Mouse (Mus musculus) midbrain, embryonic 11.5 days (tissue): ENCODE measurements at regions not wholly inside any gene's neighbourhood (a gene's known extent, or its start where the extent isn't known, plus 50 kb on each side); places are given as distances from the start of the nearest gene placed in this dataset.

Experiments
- ATAC-seq: fragments of 200-750 bp; cut with Nextera tagmentation; 2 replicates; pipeline ENCODE4 v1.8.0; 2017; ENCODE audit warnings: moderate TSS enrichment, moderate library complexity; ENCODE audit not compliant: low FRiP score
- DNase-seq: peaks from one replicate; pipeline ENCODE4 v3.0.0; 2015; ENCODE audit warnings: low spot score; ENCODE audit errors: missing footprints
- H3K27ac ChIP-seq: fragments of 300-500 bp; sonication (generic); 2 replicates; pipeline ENCODE4 v1.5.1; 2014; ENCODE audit warnings: low read depth, low read length
- H3K27me3 ChIP-seq: fragments of 300-500 bp; sonication (generic); 2 replicates; pipeline ENCODE4 v1.6.1; 2014; ENCODE audit warnings: mild to moderate bottlenecking, low read length, moderate library complexity, mixed read lengths; ENCODE audit not compliant: control insufficient read depth, insufficient read depth
- H3K36me3 ChIP-seq: fragments of 300-500 bp; sonication (generic); 2 replicates; pipeline ENCODE4 v1.6.1; 2014; ENCODE audit warnings: mild to moderate bottlenecking, low read length, moderate library complexity, mixed read lengths; ENCODE audit not compliant: control insufficient read depth, insufficient read depth
- H3K4me1 ChIP-seq: fragments of 300-500 bp; sonication (generic); 2 replicates; pipeline ENCODE4 v1.6.1; 2014; ENCODE audit warnings: low read length; ENCODE audit not compliant: control insufficient read depth, insufficient read depth
- H3K4me2 ChIP-seq: fragments of 300-500 bp; sonication (generic); 2 replicates; pipeline ENCODE4 v1.6.1; 2014; ENCODE audit warnings: mild to moderate bottlenecking, moderate library complexity
- H3K4me3 ChIP-seq: fragments of 300-500 bp; sonication (generic); 2 replicates; pipeline ENCODE4 v1.5.1; 2014; ENCODE audit warnings: low read depth, low read length
- H3K9ac ChIP-seq: fragments of 300-500 bp; sonication (generic); 2 replicates; pipeline ENCODE4 v1.6.1; 2014; ENCODE audit warnings: low read length
- H3K9me3 ChIP-seq: fragments of 300-500 bp; sonication (generic); 2 replicates; pipeline ENCODE4 v1.6.1; 2016; ENCODE audit warnings: low read length; ENCODE audit not compliant: control insufficient read depth
- WGBS: fragments of 180-500 bp; shearing (Covaris S2); extraction: QIAGEN DNeasy Blood & Tissue Kit; methylation state at CpG from one replicate; pipeline ENCODE4 v1.1.7; 2014; 5-methylcytosine and 5-hydroxymethylcytosine counted together

DNA sequence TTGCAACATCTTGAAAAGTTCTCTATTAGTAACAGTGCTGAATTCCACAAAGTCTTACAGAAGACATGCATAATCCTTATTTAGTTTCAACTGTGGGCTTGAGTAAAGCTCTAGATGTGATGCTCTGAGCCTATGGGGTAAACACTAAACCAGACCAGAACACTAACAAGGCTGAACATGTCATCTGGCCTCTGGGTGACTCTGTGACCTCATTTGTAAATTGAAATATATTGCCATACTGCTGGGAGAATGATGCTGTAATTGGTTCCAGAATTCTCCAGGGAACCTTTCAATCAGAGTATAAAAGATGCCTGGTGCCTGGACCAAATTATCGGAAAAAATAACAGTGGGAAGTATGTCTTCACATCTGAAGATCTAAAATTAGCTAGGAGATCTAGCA, 309.9 kb upstream of the Megf9 start:
- Histone ChIP-seq H3K4me3 (no peak overlapping the region), H3K9ac (no peak overlapping the region), H3K4me1 (no peaks in the 10 kb centered on the region), H3K36me3 (no peaks in the 10 kb centered on the region), H3K27ac (no peak overlapping the region), H3K4me2 (no peak overlapping the region), H3K9me3 (no peaks in the 10 kb centered on the region), H3K27me3 (no peaks in the 10 kb centered on the region)
- DNase-seq, result no peak
- WGBS, result 69% methylated on average over 1 of the region's 1 CpGs
- no peak for ATAC-seq

DNA sequence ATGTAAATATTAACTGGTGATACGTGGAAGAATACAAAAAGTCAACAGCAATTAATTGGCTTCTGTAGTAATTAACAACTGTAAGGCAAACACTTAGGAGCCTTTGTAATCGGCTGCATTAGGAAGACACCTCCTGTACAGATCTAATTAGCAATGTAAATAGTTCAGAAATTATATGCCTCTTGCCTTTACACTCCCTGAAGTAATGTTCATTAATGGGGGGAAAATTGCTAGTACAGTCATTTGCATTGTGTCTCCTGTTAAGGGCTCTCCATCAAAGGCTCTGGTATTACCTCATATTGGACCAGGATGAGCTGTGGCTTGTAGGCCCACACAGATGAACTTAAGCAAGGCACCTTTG, 276.1 kb upstream of the Megf9 start:
- no peaks in the 10 kb centered on the region for H3K9me3 ChIP-seq
- H3K27ac ChIP-seq, result no peak overlapping the region
- H3K27me3 ChIP-seq, result no peaks in the 10 kb centered on the region
- 78% methylated on average over 2 of the region's 2 CpGs for WGBS
- DNase-seq, result no peak
- H3K4me3 ChIP-seq, result no peak overlapping the region
- 0 out of 2 replicates have a peak, but pooled peaks have one; percentile 16 for ATAC-seq
- H3K9ac ChIP-seq, result no peak overlapping the region
- H3K36me3 ChIP-seq, result no peaks in the 10 kb centered on the region
- no peaks in the 10 kb centered on the region for H3K4me1 ChIP-seq
- no peak overlapping the region for H3K4me2 ChIP-seq

DNA sequence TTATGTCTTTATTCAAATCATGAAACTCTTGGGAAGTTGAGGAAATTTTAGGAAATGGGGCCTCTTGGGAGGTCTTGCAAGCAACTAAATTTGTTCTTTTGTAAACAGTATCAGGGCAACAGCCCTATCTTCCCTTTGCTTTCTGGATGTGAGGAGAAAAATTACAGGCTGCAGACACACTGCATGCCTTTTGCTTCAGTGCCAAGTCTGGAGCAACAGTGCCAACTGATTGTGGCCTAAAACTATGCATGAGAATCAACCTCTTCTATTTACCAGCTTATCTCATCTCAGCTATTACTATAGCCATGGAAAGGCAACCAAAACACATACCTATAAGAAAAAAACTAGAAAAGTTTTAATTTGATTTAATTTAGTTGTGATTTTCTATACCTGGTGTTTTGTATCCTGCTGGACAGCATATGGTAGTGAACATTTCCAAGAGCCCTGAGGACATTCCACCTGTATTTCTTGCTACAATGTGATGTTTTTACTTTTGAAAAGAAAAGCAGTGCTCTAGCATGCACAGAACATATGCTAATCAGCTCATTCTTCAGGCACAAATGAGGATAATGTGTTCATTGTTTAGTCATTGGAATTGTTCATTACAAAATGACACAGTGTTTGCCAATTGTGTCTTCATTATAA, 275.6 kb upstream of the Megf9 start:
- Histone ChIP-seq H3K4me3 (no peak overlapping the region), H3K27ac (no peak overlapping the region), H3K4me2 (no peak overlapping the region), H3K27me3 (no peaks in the 10 kb centered on the region), H3K36me3 (no peaks in the 10 kb centered on the region), H3K4me1 (no peaks in the 10 kb centered on the region), H3K9ac (no peak overlapping the region), H3K9me3 (no peaks in the 10 kb centered on the region)
- DNase-seq, result no peak
- no peak for ATAC-seq

DNA sequence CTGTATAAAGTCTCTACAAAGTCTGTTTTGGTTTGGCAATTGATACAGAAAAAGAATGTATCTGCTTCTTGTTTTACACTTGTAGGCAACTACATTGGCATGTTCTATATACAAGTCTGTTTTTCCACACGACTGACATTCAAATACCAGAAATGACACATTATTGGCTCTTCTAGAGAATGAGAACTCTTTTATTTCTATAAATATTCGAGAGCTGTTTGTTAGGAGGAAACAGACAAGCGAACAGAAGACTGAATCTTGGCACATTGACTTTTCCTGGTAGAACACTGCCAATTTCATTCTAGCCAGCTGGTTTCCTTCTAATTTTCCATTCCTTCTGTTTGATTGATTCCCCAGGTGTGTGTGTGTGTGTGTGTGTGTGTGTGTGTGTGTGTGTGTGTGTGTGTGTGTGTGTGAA, 270.1 kb upstream of the Megf9 start:
- ATAC-seq (no peak), DNase-seq (no peak)
- no peak overlapping the region for H3K4me3 ChIP-seq
- WGBS, result 86% methylated on average over 3 of the region's 3 CpGs
- H3K36me3 ChIP-seq, result no peaks in the 10 kb centered on the region
- no peaks in the 10 kb centered on the region for H3K9me3 ChIP-seq
- no peak overlapping the region for H3K27ac ChIP-seq
- H3K4me1 ChIP-seq, result no peaks in the 10 kb centered on the region
- no peak overlapping the region for H3K4me2 ChIP-seq
- no peak overlapping the region for H3K9ac ChIP-seq
- no peaks in the 10 kb centered on the region for H3K27me3 ChIP-seq

DNA sequence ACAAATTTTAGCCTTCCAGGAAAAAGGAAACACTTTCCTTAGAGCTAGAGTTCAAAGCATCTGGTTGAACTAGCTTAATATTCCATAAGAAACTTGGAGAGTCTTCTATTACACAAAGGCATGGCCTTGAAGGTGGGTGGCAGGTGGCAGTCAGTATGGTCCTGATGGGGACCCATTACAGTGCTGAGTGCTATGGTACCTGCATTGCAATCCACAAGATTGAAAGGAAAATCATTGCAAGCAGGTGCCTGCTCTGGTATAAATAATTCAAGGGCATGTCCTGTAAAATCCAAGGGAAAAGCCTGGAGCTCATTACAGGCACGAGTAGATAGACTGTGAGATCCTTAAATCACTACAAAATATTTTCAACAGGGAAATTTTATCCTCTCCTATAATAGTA, 263.7 kb upstream of the Megf9 start:
- no peak overlapping the region for H3K4me3 ChIP-seq
- H3K4me1 ChIP-seq, result no peaks in the 10 kb centered on the region
- WGBS, result 70% methylated on average over 1 of the region's 1 CpGs
- H3K9me3 ChIP-seq, result no peaks in the 10 kb centered on the region
- ATAC-seq (no peak), DNase-seq (no peak)
- no peaks in the 10 kb centered on the region for H3K27me3 ChIP-seq
- H3K9ac ChIP-seq, result no peak overlapping the region
- no peak overlapping the region for H3K4me2 ChIP-seq
- no peaks in the 10 kb centered on the region for H3K36me3 ChIP-seq
- no peak overlapping the region for H3K27ac ChIP-seq

DNA sequence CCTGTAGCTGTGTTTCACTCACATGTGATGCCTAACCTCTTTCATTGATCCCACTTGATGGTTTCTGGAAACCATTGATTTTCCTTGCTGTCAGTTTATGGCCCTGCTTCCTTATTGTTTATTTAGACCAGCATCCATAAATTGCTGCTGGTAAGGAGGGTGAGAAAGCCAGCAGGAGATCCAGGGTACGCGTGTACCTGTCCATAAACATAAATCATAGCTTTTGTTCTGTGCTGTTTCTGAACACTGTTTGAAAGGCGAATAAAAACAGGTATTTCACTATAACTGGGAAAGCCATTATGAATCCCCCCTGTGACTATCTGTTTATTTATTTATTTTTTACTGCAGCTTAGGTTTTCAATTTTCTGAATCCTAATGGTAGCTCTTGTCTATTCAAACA, 263.1 kb upstream of the Megf9 start:
- Histone ChIP-seq H3K27ac (no peak overlapping the region), H3K4me3 (no peak overlapping the region), H3K9me3 (no peaks in the 10 kb centered on the region), H3K36me3 (no peaks in the 10 kb centered on the region), H3K27me3 (no peaks in the 10 kb centered on the region), H3K4me1 (no peaks in the 10 kb centered on the region), H3K4me2 (no peak overlapping the region), H3K9ac (no peak overlapping the region)
- ATAC-seq, result no peak
- 92% methylated on average over 3 of the region's 3 CpGs for WGBS
- DNase-seq, result no peak

DNA sequence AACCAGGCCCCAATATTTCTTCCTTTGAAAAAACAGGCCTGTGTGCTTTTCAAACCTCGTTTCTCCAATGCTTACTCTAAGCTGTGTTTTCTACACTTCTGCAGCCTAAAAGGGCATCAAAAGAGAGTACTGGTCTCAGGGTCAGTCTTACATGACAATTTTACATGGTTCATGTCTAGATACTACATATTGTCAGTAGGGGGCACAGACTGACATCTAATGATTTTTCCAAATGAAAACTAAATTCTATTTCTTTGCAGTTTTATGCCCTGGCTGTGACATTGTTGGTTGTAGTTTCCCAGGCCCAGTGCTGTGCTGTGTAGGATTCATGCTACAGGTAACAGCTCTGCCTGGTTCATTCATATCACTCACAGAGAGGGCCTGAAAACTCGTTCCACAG, 248.7 kb upstream of the Megf9 start:
- DNase-seq (no peak), ATAC-seq (no peak)
- Histone ChIP-seq H3K9ac (no peak overlapping the region), H3K4me2 (no peak overlapping the region), H3K36me3 (no peaks in the 10 kb centered on the region), H3K9me3 (no peaks in the 10 kb centered on the region), H3K27ac (no peak overlapping the region), H3K27me3 (no peaks in the 10 kb centered on the region), H3K4me3 (no peak overlapping the region), H3K4me1 (no peaks in the 10 kb centered on the region)
- WGBS, result 59% methylated on average over 2 of the region's 2 CpGs

DNA sequence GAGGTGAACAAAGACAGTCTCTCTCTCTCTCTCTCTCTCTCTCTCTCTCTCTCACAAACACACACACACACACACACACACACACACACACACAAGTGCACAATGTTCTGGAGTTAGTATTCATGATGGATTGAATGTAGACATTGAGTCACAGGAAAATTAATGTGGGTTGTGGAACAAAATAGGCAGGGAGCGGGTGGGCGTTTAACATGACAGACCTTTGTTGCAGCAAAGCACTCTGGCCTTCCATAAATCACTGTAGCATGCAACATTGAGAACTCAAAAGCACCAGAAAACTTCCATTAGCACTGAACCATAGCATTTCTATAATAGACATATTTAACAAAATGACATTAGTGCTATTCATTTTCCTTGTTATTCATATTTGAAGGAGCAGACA, 246.8 kb upstream of the Megf9 start:
- 95% methylated on average over 2 of the region's 2 CpGs for WGBS

DNA sequence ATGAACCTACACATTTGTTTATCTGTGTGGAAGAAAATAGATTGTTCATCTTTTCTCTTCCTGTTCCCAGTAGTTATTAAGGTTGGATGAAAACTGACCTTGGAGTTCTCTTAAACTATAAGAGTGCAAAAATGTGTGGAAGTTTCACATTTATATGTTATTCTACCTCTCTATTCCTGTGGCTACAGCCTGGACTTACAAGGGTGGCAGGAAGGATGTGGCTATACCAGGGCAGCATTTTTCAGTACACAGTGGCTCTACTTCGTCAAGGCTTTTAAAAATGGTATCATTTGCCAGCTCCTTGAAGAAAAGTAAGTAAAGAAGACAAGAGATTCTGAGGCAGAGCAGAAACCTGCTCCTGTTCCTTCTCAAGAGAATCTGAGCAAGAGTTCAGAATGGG, 241.5 kb upstream of the Megf9 start:
- H3K27ac ChIP-seq, result no peak overlapping the region
- H3K4me2 ChIP-seq, result no peak overlapping the region
- H3K4me1 ChIP-seq, result no peaks in the 10 kb centered on the region
- no peaks in the 10 kb centered on the region for H3K36me3 ChIP-seq
- WGBS, result 79% methylated on average over 1 of the region's 1 CpGs
- H3K4me3 ChIP-seq, result no peak overlapping the region
- H3K27me3 ChIP-seq, result no peaks in the 10 kb centered on the region
- H3K9ac ChIP-seq, result no peak overlapping the region
- no peak for ATAC-seq
- H3K9me3 ChIP-seq, result no peaks in the 10 kb centered on the region
- DNase-seq, result no peak

More for the DNA sequence above, 246.8 kb upstream of the Megf9 start:
- no peak for ATAC-seq
- no peak overlapping the region for H3K4me2 ChIP-seq
- no peaks in the 10 kb centered on the region for H3K27me3 ChIP-seq
- DNase-seq, result no peak
- H3K27ac ChIP-seq, result no peak overlapping the region
- no peaks in the 10 kb centered on the region for H3K36me3 ChIP-seq
- H3K9me3 ChIP-seq, result no peaks in the 10 kb centered on the region
- H3K4me3 ChIP-seq, result no peak overlapping the region
- no peak overlapping the region for H3K9ac ChIP-seq
- no peaks in the 10 kb centered on the region for H3K4me1 ChIP-seq

DNA sequence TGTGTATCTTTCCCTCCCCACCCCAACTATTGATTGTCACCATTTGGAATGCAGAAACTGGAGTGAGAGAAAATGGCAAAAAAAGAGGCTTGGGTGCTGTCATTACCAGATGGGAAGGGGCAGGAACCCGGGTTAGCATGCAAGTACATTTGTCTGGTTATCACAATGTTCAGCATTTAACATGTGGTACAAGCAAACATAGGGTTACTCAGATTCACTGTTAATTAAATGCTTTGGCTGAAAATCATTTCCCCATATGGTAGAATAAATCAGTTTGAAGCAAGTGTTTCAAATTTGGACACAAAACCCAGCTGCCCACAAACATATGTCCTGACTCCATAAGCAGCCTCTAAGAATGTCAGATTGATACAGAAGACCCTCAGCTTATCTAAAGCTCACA, 208.6 kb upstream of the Megf9 start:
- 80% methylated on average over 1 of the region's 1 CpGs for WGBS
- Histone ChIP-seq H3K4me2 (no peak overlapping the region), H3K9ac (no peak overlapping the region), H3K36me3 (no peaks in the 10 kb centered on the region), H3K4me3 (no peak overlapping the region), H3K27me3 (no peaks in the 10 kb centered on the region), H3K9me3 (no peaks in the 10 kb centered on the region), H3K4me1 (no peaks in the 10 kb centered on the region), H3K27ac (no peak overlapping the region)
- ATAC-seq, result no peak
- DNase-seq, result no peak
